Mouse (Mus musculus) regulatory T cell (primary cell): ENCODE data around the gene Rnase11.
"Not testable (repeated sequence)": the region's sequence is repeated elsewhere in the genome, so short reads cannot be mapped to it uniquely, and the experiment has no call there.

Experiments used
- in situ Hi-C: fragments of 300-600 bp; cut with MboI, MseI; formaldehyde crosslinking; loops from one replicate; pipeline ENCODE4 v1.15.1; 2025; ENCODE audit warnings: high pct_unique_total_duplicates

Rnase11 gene

DNA sequence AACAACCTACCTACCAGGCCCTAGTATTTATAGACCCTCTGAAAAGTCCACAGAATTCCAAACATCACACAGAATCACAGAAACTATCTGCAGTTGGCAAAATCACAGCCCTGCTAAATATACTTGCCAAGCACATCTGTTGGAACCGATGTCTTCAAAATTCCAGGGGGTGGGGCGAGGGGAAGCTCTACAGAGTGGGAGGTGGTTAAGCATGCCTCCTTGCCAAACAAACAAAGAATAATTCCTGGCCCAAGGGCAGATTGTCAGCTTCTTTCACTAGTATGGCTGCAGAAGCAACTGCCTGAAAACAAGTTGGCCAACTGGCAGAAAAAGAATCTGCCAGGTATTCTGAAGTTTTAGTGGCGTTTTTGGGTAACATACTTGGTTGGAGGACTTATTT, 32.7 kb downstream of the Rnase11 start:
- in situ Hi-C loops = no loop called here

DNA sequence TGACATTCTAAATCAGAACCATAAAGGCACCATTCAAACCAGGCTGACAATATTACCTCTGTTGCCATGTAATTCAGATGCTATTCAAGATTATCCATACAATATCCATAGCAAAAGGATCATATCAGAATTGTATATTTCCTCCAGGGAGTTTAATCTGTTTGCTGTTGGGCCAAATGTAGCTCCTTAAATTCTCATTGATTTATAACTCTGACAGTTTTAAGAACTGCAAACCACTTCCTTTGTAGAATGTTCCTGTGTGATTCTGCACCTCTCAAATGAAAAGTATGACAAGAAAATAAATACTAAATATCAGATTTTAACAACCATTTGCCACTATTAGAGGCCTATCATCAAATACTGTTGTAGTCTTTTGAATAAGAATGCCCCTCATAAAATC, 34.2 kb downstream of the Rnase11 start:
- in situ Hi-C loops = no loop called here

DNA sequence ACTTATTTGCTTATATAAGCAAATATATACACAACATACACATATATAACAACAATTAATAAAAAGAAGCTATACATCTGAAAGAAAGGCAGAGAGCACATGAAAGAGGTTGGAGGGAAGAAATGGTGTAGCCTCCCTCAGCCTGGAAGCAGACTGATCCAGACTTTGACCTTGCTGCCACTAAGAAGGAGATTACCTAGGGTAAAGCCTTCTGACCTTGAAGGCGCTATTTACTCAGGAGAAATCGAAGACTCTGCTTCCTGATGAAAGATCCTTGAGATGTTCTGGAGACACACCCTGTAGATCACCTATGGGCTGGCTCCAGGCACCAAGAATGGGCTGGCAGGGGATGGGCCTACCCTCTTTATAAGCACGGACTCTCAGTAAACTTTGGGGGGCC, 35.2 kb downstream of the Rnase11 start:
- in situ Hi-C loops = not testable (repeated sequence)

DNA sequence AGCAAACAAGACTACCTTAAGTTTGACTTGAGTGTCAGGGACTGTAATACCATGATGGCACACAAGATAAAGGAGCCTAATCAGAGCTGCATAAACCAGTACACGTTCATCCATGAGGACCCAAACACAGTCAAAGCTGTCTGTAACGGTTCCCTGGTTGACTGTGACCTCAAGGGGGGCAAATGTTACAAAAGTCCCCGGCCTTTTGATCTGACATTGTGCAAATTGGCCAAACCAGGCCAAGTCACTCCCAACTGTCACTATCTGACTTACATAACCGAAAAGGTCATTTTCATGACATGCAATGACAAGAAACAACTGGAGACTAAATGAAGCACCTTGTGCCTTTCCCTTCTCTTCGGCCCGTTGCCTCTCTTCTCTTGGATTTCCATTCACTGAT, 40.4 kb downstream of the Rnase11 start:
- in situ Hi-C loops = loop anchor here (10.0 kb wide), 1 partner anchor 1265 kb away; the partner anchor contains the start of genes Rab2b and Tox4

DNA sequence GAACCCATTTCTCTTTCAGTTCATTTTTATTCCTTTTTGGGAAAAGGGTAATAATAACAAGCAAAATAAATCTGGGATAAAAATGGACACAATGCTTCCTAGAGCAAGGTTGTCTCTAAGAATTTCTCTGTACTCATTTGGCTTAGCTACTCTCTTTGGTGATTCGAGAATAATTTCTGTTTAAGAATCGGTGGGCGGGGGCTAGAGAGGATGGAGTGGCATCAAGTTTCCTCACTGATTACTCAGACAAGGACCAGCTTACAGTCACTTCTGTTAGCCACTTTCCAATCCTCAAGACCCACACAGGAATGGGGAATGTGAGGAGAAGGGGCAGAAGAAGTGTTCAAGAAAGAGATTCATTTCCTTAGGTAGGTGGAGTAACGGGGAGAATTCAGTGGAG, 41.2 kb downstream of the Rnase11 start:
- in situ Hi-C loops = loop anchor here (10.0 kb wide), 1 partner anchor 1266 kb away; the partner anchor contains the start of genes Rab2b and Tox4

DNA sequence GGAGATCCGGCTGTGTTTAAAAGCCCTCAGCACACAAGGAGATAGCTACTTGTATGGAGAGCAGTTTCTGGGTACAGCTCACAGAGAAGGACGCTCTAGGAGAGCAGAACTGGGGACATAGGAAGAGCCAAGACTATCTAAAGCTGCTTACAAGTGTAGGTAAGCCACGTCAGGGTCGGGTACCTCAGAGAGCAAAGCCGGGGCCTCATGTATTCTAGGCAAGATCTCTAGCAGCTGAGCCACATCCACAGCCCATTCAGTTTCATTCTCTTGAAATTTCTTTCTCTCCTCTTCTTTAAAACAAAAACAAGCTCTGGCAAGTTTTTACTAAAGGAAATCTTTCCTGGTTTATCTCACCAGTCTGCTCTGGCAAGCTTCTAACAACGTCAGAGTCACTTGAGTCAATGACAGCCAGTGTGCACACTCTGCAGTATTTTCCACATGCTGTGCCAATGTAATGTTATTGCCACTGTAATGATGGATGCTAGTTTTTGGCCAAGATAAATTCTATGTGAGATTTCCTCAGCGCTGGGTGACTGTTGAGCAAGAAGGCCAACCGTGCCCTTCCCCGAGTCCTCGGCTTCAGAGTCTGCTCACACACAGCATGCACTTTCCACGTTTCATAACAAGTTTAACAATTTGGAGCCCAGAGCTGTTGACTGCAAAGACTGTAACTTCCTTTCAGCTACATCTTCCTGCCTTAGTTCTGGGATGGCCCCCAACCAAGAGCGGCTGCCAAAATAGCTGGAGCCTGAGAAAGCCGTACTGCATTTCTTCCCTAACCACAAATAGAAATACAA, 41.8 kb downstream of the Rnase11 start:
- in situ Hi-C loops = loop anchor here (10.0 kb wide), 1 partner anchor 1267 kb away; the partner anchor contains the start of genes Rab2b and Tox4

DNA sequence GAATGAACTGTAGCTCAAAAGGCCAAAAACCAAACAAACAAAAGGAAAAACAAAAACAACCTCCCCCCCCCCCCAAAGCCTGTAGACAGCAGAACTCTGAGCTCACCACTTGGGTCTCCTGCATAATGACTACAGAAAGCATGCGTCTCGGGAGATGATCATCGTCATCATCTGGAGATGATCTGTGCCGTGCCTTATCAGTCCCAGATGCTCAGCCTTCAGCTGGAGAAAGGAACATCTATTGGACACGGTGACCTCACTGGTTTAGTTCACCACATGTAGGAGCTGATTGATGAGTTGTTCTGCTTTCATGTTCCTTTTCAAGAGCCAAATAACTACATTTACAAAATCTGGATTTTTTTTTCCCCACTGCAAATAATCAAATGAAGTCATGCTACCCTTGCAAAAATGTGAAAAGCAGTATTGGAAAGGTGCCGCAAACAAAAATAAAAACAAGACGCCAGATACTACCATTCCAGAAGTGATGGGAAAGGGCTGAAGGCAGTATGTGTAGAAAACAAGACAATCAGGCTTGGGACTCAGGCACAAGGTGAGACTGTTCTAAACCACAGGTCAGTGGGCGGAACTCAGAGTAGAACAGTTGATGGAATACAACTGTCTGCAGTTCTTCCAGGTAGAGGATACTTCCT, 42.7 kb downstream of the Rnase11 start, which contains the start of gene Rnase10:
Gene Rnase10, plus strand, starts transcription at position 600 of the 650 bp plus-strand sequence.
- in situ Hi-C loops = loop anchor here (10.0 kb wide), 1 partner anchor 1268 kb away; the partner anchor contains the start of genes Rab2b and Tox4
